Mouse (Mus musculus): Measurements from ENCODE around the gene Diaph3. TPM values are rescaled to one million over a fixed set of nuclear protein-coding genes. Genes with fewer than 3 reads are reported as not detected.

Diaph3 gene
- total RNA-seq (2021): 1 to 10 TPM; 7.0 to 7.4 TPM

DNA sequence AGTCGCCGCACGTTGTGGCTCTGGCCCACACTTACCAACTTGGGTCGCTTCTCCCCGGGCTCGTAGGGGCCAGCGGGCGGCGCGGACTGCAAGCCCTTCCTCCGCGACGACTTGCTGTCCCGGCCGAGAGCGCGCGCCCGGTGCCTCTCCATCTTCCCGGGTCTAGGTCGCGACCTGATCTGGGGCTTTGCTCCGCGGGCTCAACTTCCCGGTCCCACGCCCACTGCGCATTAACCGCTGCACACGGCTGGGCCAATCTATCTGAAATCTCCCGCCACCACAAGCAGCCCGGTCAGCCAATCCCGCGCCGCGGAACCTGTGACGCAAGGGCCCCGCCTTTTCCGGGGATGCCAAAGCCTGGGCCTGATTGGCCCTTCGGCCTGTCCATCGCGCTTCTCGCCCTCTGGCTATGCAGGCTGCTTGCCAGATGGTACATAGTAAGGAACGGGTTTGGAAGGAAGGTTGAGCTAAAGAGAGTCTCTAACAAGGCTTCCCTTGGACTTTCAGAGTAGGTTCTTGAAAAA, at the start of gene Diaph3:
TSS of gene Diaph3 (minus strand) at position 273 of the 524 bp plus-strand sequence.
- intact Hi-C loops (cut with DNase I): no loop called here
- DNase-seq: peak; percentile 98

DNA sequence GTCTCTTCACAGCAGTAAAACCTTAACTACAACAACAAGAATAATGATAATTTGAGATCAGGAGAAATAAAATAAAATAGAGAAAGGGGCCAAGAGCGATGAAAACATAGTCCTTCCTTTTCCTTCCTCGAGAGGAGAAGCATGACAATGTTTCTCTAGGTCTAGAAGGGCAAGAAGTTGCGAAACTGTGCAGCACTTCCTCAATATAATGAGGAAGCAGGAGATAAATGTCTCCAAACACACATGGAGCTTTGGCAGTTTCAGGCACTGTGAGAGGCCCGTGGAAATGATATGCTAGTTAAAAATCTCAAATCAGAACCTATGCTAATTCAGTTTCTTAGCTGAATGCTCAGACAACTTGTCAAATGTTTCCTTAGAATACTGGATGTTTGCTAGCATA, 49.6 kb upstream of the Diaph3 start:
- no peak for DNase-seq

DNA sequence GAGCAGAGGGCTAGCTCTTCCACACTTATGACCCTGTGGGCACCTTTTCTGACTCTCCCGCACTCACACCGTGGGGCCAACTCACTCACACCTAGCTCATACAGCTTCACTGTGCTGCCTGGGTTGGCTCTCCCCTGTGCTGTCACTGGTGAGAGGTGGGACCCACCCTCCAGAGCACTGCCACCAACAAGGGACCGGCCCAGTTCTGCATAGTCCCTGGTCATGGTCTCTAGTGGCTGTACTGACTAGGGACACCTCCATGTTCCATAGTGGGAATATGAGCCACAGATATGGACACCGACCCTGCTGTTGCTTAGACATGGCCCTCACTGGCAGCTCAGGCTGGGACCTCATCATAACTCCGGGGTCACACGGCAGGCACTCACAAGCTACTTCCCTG, 30.5 kb upstream of the Diaph3 start:
- no peak for DNase-seq
- intact Hi-C loops (cut with DNase I): no loop called here

More for the DNA sequence above, 49.6 kb upstream of the Diaph3 start:
- intact Hi-C loops (cut with DNase I): no loop called here

- DNase-seq: no peak
Measured at GRCm38 (mm10) chr14:87169151-87169550, 28.1 kb upstream of the Diaph3 start.

DNA sequence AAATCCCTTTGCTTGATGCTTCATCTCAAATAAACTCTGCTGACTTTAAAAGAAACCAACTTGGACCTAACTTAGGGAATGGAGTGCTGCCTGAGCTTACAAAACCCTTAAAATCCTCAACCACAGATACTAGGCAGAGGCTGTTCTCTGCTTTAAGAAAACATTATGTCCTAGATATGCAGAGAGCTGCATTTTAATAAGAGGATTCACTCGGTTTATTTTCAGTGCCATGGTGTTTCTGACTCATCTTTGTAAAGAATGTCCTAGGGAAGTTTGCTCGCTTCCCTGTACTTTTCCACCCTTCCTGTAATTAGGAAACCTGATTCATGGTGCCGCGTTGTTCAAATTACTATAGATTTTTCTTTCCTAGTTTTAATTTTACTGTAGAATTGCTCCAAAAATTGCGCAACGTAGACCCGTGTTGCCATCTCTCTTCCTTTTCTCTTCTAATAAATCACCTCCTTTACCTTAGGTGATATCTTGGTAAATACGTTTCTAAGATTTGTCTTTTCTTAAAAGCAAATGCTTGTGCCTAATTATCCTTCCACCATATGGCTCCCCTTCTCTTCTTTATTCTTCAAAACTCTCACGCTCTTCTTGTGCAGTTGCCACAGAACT, 14.7 kb upstream of the Diaph3 start:
- intact Hi-C loops (cut with DNase I): no loop called here
- no peak for DNase-seq

More at GRCm38 (mm10) chr14:87169151-87169550, 28.1 kb upstream of the Diaph3 start:
- intact Hi-C loops (cut with DNase I): no loop called here

DNA sequence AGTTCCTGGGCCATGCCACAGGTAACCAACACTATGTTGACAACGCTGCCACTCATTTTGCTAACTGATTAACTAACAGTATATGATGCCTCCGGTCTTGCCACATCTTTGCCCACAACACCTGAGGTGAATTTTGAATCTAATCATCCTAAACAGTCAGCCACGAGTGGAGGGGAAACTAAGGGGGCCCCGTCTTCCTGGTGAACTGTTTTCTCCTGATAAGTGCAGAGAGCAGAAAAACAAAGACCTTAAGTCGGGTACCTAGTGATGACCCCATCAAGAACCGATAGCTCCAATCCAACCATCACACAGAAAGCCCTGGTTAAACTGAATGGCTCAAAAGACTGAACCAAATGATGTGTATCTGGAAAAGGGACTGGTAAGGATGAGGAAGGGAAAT, 8.6 kb upstream of the Diaph3 start:
- intact Hi-C loops (cut with DNase I): no loop called here

DNA sequence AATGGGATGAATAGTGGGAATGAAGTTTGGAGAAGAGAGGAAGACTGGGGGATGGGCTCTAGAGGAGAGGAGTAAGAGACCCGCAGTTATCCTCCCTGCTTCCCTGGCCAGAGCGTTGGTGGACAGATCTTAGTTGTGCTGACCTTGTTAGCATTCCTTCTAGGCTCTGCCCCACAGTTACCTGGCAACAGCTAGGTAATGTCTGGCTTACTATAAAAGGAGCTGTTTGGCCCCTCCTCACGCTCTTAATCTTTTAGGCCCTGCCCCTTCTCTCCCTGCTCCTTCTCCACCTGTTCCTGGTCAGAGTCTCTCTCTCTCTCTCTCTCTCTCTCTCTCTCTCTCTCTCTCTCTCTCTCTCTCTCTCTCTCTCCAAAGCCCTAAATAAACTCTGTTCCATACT, 5.7 kb upstream of the Diaph3 start:
- intact Hi-C loops (cut with DNase I): no loop called here
- DNase-seq: no peak

More for the DNA sequence above, 8.6 kb upstream of the Diaph3 start:
- DNase-seq: no peak

DNA sequence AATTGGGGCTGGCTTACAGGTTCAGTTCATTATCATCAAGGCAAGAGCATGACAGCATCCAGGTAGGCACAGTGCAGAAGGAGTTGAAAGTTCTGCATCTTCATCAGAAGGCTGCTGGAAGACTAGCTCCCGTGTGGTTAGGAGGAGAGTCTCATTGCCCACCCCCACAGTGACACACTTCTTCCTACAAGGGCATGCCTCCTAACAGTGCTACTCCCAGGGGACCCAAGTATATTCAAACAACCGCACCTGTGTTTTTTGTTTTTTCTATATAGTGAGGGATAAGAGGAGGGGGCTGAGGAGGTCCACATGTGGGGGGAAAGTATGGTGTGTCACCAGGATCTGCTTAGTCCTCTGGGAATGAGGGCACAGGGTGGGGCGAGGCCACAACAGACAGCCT, 4.3 kb upstream of the Diaph3 start:
- no peak for DNase-seq
- intact Hi-C loops (cut with DNase I): no loop called here

GRCm38 (mm10) chr14:87141777-87142176, 742 bp upstream of the Diaph3 start:
- intact Hi-C loops (cut with DNase I): no loop called here
- DNase-seq: no peak

DNA sequence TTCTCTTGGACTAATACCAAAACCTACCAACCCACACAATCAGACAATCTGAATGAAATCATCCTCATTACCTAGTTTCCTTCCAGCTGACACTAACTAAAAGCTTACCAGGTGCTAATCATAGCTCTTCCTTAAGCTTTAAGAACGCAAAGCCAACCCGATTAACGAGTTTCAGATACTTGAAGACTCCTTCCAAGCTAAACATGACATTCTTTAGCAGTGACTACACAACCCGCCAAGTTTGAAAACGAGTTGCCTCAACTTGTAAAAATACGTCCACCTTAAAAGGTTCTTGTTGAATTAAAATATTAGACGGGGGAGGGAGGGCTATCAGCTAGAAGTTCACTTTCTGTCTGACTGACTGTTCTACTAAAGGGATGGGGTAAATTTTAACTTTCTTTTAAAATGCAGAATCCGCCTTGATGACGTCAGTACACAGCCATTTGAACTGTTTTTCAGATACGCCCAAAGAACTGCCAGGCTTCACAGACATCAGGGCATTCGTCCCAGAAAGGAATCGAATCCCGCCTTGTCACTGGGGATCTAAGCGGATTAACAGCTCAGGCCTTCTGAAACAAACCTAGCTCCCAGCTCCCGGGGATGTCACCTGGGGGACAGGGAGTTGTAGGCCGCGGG, 590 bp downstream of the Diaph3 start:
- DNase-seq: no peak
- intact Hi-C loops (cut with DNase I): no loop called here

DNA sequence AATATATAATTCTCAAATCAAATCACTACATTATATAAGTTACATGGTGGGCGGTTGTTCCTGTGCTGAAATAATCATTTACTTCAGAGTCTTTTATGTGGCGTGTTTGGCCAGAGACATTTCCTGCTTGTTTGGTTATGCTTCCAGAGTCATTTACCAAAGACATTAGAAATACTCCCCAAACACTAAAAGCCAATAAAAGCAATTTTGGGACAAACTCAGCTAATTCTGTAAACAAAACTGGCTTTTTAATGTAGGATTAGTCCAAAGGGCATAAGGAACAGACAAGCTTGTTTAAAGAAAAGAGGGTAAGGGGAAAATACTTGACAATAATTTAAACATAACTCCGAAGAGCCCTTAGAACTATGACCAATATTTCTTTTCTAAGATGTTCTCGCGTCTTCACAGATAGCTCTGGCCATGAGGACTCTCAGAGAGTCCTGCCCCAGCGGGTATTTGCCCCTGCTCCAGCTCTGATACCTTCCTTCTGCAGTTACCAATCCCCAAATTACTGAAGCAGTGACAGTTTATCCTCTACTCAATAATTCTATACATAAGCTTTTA, 14.9 kb downstream of the Diaph3 start:
- DNase-seq: no peak
- intact Hi-C loops (cut with DNase I): no loop called here

GRCm38 (mm10) chr14:87125492-87125891, 15.5 kb downstream of the Diaph3 start:
- intact Hi-C loops (cut with DNase I): no loop called here
- no peak for DNase-seq

DNA sequence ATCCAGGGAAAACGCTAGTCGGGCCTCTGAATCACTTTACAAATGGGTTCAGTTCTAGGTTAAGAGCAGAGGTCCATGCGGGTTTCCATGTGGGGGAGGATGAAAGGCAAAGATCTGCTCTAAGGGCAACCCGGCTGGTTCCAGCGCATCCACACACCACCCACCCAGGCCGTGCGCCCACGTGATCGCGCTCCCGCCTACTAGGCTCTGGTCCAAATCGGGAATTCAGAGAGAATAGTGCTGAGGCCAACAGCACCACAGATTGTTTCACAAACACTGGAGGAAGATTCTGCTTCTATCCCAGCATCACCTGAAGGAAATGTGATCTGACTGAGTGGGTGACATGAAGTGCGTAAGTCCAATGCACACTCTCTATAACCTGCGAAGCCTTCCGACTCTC, 17.9 kb downstream of the Diaph3 start:
- intact Hi-C loops (cut with DNase I): no loop called here
- no peak for DNase-seq

- intact Hi-C loops (cut with DNase I): no loop called here
- no peak for DNase-seq
Measured at GRCm38 (mm10) chr14:87121868-87122267, 19.2 kb downstream of the Diaph3 start.

DNA sequence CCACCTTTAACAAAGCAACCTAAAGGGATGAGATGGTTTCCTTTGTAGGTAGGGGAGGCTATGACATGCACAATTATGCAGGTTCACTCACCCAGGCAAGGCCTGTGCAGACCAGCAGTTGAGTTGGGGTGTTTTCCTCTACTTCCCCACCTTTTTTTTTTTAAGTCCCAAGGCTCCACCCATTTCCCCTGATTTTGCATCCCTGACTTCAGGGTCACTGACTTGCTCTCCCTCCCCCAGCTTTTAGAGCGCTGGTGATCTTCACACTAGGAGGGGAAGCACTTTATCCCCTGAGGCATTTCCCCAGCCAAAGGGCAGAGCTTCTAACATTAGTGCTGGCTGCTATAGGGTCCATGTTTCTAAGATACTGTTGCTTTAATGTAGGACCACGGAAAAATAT, 30.4 kb downstream of the Diaph3 start:
- no peak for DNase-seq
- intact Hi-C loops (cut with DNase I): no loop called here

DNA sequence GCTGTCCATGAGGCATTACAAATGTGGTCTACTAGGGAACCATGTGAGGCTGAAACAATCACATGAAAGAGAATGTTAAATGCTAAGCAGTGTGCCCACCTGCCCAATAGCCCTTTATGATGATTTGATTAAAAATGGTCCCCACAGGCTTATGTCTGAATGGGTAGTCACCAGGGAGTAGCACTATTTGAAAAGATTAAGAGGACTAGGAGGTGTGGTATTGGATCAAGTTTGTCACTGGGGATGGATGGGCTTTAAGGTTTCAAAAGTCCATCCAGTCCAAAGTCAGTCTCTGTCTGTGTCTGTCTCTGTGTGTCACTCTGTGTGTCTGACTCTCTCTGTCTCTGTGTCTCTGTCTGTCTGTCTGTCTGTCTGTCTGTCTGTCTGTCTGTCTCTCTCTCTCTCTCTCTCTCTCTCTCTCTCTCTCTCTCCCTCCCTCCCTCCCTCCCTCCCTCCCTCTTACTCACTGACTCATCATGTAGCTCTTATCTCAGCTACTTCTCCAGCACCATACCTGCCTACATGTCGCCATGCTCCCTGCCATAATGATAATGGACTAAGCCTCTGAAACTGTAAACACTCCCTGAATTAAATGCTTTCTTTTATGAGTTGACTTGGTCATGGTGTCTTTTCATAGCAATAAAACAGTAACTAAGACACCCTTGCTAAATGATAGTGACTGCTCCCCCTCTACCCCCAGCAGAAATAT, 41.5 kb downstream of the Diaph3 start:
- no peak for DNase-seq
- intact Hi-C loops (cut with DNase I): no loop called here

DNA sequence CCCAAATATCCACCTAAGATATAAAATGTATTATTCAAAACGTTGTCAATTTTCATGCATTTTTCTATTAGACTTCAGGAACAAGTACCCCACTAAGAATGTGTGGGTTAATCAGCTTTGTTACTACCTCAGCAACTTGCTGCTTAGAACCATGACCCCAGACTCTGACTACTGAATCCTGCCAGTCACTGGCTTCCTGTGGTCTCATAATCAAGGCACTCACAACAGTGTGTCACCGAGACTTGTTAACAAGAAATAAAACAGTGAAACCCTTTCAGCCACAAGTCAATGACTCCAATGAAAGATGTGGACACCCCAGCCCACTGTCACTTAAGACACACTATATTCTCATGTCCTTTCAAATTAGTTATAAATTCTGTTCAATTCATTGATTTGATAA, 42.9 kb downstream of the Diaph3 start:
- intact Hi-C loops (cut with DNase I): no loop called here
- no peak for DNase-seq

DNA sequence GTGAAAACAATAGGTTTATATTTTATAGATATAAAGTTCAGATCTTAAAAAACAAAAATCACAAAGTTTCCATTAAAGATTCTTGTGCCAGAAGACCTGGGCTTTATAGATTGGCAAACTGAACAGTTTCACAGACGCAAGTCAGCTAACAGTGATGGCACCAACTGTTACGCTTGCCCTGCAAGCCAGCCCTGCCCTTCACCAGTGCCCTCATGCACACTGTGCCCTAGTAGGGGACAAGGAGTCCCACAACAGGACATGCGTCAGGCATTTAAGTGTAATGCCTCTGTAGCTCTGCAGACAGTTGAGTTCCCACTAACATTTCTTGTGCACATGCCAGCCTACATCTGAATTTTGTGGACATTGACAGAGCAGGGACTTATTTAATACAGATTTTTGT, 49.5 kb downstream of the Diaph3 start:
- intact Hi-C loops (cut with DNase I): no loop called here
- DNase-seq: no peak

- DNase-seq: no peak
- intact Hi-C loops (cut with DNase I): no loop called here
Measured at GRCm38 (mm10) chr14:87091108-87091507, 49.9 kb downstream of the Diaph3 start.

DNA sequence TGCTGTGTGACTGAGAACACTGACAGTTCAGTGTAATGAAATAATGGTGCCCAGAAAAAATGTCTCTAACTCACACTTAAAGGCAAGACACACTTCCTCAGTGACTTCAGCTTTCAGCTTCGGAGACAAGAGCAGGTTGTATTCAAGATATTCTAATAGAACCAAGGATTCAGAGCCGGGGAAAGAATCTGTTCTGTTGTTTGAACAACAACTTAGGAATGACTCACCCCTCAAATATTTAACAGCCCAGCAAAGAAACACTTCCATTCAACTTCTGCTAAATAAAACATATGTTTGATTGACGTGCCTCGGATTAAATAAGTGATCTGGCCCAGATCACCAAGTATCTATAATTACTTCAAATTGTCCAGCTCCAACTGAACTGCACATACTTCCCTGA, 52.1 kb downstream of the Diaph3 start:
- DNase-seq: no peak
- intact Hi-C loops (cut with DNase I): no loop called here

GRCm38 (mm10) chr14:87088456-87088855, 52.6 kb downstream of the Diaph3 start:
- DNase-seq: no peak
- intact Hi-C loops (cut with DNase I): no loop called here

DNA sequence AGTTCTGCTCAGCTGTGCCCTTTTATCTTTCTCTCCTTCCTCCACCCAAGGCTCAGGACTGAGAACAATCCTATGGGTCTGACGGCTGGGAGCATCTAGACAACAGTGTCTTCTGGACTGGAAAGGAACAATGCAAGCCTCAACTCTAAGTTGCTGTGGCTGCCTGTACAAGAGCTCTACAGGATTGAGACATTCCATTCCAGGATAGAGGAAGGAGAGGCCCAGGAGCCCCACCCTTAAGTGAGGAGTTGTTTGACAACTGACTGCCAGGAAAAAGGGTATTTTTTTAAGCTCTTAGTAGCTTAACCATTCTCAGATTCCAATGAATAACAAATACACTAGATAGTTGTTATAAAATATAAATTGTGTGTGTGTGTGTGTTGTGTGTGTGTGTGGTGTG, 53.0 kb downstream of the Diaph3 start:
- DNase-seq: no peak
- intact Hi-C loops (cut with DNase I): no loop called here
